Mouse (Mus musculus) hindlimb bud, embryonic 11.5 days (tissue): Measurements from ENCODE around the gene Snx7.
A peak's percentile ranks its signal among the peaks of the same experiment; 100 is the strongest.

Experiments used
- DNase-seq: peaks from one replicate; pipeline ENCODE4 v3.0.0-alpha.2; 2012; ENCODE audit warnings: low read depth, low spot score; ENCODE audit errors: extremely low spot score

The Snx7 gene

DNA sequence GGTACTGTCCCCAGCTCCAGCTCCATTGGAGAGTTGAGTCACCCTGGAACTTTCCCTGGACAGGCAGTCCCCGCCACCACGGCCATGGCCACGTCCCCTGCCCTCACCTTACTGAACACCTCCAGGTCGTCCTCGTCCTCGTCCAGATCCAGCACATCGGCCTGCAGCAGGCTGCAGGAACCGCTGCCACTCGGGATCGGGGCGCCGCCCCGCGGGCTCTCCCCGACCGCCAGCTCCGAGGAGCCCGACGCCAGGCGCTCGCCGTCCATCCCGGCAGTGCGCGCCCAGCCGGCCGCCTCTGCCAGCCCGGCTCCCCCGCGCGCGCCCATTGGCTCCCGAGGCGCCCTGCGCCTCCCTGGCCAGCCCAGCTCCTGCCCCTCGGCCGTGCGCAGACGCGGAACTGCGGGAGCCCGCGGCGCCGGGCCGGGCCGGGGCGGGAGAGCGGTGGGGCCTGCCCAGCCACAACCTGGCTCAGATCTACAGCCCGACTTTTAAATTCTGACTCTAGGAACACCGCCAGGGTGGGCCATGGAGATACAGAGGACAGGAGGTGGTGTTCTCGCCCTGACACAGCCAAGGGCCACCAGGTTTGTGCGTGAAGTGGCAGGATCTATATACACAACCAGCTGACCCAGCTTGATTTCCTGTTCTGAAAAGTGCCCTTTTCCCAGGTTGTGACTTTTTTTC is at the start of gene Snx7:
Gene Snx7 (minus strand): TSS at position 300 of the 687 bp plus-strand sequence.
- peak; percentile 16 for DNase-seq

DNA sequence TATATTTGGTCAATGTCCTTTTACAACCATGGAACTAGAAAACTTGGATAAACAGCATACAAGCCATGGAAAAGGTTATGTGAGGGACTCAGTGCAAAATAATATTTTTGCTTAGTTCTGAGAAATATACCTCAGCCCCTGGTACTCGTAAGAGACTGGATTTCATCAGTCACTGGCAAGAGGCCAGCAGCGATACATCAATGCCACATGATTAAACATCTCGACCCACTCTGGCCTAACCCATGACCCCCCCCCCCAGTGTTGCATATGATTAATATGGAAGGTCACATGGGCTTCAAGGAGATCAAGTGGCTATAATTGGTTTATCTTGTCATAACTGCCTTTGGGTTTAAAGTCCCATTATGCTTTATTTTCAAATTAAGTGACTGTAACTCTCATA is 46.7 kb upstream of the Snx7 start:
- DNase-seq: no peak

DNA sequence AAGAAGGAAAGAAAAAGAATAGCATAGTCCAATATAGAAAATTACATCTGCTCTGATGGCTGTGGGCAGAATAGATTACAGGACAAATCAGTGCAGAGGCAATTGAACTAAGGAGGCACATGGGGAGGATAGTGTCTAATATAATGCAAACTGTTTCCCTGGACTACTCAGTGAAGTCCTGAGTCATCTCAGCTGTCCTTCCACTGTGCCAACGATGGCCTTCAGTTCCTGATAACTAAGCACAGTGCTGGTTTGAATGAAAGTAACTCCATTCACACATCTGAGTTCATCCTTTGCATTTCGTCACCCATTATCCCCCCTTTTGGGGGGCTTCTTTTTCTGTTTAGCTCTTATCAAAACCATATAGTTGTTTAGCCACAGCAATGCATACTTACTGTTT is 25.0 kb upstream of the Snx7 start:
- DNase-seq: no peak

DNA sequence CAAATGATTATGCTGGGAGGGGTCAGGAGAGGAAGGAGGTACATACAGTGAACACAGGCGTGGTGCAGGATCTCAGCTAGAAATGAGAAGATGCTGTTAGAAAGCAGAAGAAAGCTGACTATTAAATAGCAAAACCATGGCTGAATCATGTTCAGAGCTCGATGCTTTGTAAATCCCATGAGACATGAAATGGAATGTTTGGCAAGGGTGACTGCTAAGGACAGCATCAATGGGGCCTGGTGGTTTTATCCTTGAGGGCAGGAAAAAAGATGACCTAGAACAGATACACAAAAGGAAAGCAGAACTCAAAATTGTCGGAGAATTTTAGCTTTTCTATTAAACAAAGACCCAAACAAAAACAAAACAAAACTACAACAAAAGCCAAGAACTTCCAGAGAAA is 6.7 kb upstream of the Snx7 start:
- DNase-seq: no peak

DNA sequence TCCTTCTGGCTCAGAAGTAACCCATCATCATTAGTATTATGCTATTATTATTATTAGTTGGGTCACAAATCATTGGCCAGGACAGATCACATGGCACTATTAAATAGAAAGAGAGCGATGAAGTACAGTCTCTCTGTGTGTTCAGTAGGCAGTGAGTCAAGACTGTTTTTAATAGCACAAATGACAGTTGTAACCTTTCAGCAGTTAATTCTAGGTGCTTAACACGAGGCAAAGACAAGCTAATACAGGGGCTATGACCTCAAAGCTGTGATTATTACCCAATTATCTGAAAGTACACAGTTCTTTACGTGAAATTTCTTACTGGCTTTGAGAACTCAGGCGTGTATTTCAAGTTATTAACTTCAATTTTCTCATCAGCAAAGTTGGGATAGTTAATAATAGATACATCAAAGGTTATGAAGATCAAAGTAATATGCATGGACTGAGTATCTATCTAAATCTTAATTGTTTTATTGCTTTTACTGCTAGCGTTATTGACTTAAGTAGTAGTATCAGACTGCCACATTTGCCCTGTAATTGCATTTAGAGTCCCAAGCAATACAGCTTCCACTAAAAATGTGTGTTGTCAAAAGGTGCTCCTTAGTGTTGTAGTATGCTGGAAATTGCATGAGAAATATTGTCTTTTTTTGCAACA is 4.6 kb upstream of the Snx7 start:
- DNase-seq: no peak

DNA sequence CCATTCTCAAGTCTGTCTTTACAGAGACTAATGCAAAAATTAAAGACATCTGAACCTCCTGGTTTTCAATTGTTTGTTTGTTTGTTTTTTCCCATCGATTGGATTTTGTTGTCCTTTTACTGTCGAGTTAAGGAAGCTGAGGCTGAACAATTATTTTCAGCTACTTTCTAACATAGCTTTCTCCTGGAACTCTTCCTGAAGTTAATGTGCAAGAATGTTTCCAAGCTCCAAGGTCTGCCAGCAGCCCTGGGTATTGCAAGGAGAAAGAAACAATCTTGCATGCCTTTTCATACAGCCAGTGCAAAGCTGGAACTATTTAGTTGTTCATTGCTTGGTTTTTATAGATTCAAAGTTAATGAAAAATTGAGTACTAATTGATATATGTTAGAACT is 584 bp upstream of the Snx7 start:
- no peak for DNase-seq

DNA sequence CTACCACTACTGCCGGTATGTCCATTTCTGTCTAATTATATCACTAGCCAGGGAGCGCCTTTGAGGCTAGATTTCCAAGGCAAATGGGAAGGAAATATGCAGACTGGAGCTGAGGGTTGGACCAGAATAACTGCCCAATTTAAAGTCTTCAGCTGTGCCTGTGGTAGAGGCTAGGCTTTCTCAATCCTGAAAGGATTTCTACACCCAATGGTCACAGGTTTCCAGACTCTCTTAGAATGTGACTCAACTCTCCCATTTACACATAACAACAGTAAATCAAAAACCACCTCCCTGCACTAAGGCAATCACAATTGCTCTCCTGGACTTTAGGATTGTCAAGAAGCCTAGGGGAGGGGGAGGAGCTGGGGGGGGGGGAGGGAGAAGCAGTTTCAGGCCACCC is 645 bp downstream of the Snx7 start:
- DNase-seq: no peak

DNA sequence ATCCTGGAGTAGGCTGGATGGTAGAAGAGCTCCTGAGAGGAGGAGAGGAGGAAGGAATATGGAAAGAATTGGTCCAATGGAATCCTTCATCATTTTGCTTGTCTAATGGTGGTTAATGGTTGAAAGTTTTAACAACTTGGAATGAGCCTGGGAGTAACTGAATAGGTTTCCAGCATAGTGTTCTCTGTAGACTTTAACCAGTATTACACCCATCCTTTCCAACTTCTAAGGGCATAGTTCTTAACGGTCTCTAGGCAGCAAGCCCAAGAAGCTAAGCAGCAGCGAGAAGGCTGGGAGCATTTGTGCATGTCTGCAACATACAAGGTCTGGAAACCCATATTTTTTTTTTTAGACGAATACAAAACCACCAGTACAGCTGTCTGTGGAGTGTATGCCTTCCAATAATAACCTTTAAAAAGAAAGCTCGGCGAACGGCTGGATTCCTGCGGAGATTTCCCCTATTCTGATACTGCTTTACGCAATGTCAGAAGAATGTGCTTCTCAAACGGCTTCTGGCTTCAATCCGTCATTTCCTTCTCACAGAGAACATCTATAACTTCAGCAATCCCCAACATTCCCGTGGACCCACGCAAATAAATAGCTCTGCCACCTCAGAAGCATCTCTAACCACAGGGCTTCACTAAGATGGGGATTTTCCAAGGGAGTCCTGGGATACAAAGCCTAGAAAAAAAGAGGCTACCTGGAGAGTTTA is 1.9 kb downstream of the Snx7 start:
- no peak for DNase-seq

DNA sequence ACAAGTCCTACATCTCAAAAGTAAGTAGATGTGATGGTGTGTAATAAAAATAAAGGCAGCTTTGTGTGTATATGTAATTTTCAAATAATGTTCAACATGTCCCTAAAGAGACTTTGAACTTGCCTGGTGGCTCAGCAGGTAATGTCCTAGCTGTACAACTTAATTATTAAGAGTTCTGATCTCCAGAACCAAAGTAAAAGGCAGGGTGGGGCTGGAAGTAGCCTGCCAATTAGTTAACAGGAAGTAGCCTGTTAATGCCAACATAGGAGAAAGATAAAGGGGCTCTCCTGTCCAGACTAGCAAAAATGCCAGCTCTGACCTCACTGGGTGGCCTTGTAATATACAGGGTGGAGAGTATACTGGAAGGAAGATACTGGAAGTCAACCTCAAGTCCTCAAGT is 3.1 kb downstream of the Snx7 start:
- DNase-seq: no peak

DNA sequence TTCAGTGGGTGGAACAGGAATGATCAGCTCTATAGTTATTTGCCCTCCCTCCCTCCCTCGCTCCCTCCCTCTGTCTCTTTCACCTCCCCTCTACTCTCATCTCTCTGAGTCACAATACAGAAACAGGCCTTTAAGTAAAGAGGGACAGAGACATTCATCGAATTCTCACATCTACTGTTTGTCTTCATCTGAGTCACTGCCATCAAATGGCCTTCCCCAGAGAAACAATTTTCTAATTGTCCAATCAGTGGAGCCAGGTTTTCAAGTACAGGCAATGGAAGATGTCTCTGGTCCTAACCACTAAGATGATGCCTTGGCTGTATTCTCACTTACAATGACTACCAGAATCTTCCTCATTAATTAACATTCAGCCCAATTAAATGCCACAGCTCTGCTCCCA is 5.8 kb downstream of the Snx7 start:
- no peak for DNase-seq

DNA sequence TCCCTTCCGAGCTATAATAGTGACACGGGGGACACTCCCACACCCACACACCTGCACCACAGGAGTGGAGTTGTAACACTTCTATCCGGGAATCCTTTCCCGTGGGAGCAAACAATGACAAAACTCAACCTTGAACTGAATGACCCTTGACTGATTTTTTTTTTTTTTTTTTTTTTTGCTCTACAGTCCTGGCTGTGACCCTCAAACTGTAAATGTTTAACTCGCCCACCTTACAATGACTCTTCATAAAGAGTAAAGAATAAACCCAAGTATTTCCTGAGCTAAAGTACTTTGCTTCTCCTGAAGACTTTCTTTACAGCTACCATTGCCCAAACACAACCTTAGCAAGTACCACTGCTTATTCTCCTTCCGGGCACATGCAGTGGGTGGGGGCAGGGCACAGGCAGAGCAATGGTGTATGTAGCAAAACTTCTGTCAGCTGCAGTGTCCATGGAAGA is 6.7 kb downstream of the Snx7 start:
- DNase-seq: no peak

DNA sequence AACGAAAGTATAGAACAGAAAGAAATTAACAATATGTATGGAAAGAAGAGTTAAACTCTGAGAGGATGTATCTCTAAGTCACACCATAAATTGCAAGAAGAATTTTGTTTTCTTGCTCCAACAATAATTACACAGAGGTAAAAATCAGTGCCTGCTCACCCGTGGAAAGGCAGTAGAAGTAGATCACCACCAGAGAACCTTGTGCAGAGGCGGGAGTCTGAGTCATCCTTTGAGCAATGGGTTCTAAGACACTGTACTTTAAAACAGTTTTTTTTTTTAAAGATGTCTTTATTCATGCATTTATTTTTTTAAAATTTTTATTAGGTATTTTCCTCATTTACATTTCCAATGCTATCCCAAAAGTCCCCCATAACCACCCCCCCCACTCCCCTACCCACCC is 9.7 kb downstream of the Snx7 start:
- DNase-seq: no peak

DNA sequence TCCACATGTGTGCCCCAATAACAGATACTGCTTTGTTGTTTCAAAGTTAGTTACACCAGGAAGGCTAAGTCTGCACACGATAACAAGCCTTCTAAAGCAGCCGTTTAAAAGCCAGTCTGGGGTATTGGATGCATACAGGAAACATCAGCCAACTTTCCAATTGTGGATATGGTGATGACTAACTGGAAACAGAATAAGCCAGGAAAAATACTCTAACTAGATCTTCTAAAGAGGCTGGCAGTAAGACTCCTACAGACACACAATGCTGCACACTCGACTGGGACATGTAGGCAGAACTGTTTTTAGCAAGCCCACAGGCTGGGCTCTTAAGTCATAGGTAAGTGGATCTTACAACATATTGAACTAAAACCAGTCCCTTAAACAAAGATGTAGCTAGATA is 15.0 kb downstream of the Snx7 start:
- DNase-seq: no peak

DNA sequence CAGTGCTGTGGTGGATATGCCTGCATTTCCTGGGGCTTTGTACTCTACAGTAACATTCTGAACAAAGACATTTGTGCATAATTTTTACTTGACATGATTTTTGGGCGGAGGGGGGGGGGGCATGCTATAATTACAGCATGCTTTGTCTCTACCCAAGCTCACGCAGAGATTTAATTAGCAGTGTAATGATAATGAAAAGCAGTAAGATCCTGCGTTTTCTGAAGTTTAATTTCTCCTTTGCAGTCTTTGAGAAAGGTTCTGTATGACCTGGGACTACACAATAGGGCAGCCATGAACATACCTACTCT is 16.7 kb downstream of the Snx7 start:
- no peak for DNase-seq

DNA sequence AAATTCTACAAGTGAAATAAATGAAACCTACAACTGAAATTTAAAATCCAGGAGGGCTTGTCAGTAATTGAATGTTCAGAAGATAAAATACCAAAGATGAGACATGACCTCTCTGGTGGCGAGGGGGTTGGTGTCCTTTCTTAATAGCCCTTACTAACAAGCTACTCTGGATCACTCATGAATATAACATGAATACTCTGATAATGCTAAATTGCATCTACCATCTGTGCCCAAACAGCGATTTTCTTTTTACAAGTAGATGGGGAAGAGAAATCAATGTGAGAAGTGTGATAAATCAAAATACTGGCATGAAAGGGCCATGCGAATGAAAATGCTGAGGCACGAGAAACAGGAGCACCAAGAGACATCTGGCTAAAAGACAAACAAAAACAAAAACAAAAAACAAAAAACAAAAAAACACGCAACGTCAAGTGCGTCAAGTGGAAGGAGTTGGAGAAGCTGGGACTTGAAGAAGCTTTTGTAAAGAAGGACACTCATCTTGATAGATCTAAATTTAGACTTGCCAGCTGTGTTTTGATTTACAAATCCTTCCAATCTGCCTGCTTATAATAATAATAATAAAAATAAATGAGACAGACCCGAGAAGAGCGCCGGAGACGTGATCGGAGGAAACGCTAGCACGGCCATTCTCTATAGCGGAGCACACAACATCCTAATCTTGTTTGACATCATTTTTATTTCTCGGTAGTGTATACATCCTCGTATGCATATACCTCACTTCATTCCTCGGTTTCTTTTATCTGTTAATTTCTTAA is 17.3 kb downstream of the Snx7 start:
- no peak for DNase-seq

DNA sequence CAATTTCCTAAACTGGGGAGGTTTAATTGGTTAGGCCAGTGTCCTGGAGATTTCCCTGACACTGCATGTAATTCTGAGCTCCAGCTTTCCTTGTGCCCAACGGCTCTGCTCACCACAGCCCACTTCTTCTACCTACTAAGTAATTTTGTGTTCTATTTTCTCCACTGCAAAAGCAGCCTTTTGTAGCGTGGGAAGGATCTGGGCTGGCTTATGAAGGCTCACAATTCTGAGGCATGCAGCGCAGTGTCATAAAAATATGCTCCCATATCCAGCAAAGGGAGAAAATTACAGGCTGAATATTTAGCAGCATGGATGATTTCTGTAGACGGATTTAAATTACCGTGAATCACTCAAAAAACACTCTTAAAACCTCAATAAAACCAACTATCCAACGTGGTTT is 19.9 kb downstream of the Snx7 start:
- no peak for DNase-seq

DNA sequence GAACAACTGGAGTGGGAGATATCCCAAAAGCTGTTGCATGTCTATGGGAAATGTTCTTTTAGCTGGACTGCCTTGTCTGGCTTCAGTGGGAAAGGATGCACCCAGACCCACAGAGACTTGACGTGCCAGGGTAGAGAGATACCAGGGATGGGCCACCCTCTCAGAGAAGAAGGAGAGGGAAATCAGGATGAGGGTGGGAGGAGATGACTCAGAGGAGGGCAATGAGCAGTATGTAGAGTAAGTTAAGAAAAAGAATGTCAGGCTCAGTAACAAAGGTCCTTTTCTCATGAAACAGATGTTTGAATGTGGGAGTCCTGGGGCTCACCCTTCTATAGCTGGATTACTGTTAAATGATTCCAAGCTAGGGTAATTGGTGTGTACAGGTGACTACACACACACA is 26.1 kb downstream of the Snx7 start:
- no peak for DNase-seq

DNA sequence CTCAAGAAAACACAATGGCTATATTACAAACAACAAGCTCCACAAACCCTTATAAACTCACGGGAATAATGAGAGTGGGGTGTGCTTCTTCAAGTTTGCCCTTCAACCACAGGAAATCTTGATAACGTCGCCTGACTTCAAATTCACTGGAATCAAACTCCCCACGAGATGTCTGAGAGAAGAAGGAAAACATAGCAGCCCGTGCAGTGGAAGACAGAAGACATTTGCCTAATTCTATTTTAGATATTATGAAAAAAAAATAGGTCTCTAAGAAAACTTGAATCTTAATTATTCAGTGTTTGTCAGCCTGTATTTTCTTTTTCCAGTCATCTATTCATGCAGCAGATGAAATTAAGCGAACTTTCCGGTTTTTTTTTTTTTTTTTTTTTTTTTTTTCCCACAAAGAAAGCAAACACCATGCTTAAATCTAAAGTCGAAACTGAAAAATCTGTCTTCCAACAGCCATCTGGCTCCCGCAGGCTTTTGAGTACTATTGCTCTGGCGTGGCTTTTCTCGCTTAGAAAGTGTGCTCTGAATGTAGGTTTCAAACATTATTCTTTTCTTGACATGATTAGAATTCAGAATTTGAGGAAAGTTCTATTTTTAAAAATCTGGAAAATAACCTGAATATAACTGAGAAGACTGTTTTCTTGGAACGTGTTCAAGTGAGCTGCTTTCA is 28.7 kb downstream of the Snx7 start:
- no peak for DNase-seq

DNA sequence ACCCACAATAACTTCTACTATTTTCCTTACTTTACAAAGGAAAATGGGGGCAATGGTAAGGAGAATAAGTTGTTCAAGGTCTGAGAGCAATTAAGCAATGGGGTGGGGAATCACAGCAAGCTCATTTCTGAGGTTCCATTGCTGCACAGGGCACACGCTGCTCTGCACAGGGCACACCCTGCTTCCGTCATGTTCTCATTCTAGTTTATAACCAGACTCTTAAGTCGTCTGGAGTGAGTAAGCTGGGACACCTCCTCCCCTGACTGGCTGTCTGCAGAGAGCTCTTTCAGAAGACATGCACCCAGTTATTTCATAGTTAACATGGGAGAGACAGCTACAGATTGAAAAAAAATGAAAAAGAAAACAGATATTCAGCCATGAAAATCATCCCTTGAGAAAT is 30.7 kb downstream of the Snx7 start:
- no peak for DNase-seq

DNA sequence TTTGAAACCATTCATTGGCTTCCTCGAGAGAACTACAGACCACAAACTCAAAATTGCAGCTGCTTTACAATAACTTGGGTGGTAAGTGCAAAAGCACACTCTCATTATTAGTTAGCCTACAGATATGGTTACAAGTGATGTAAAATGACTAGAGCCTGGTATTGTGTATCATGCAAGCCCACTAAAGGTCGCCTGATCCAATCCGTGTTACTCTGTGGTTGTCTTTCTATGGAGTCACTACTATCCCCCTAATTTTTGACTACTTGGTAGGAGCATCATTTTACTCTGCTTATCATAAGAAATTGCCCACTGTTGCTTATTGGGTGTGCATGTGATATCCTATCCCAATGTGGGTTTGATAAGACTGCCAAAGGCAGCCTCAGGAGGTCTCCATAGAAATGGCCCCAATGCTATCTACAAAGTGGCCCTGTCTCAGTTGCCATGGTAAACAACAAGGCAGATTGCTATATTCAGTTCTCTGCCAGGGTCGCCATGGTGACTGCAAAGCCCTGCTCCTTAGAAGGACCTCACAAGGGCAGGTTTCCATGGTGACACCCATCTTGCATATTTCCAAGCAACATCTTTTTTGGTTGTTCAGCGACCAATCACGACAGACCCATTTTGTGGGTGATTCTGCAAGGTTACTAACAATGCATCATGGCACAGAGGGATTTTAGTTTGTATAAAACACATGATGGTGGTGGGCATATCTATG is 42.1 kb downstream of the Snx7 start:
- DNase-seq: no peak

DNA sequence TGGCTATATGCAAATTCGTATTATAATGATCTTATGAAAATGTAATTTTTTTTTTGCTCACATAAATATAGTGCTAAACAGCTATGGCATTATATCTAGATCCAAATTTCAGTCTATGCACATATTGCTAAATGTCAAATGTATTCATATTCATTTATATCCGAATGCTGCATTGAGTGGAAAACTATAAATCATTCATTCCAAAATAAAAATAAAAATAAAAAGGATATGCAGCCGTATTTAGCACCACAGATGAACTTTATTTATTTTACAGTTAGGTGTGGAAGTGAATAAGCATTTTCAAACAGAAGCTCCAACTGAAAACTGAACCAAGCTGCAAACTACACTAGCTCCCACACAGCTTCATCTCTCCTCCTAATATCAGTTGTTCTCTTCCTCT is 45.5 kb downstream of the Snx7 start:
- no peak for DNase-seq
